Comparison of ENCODE assay signal across 16 mouse cellular contexts in the genomic region with DNA sequence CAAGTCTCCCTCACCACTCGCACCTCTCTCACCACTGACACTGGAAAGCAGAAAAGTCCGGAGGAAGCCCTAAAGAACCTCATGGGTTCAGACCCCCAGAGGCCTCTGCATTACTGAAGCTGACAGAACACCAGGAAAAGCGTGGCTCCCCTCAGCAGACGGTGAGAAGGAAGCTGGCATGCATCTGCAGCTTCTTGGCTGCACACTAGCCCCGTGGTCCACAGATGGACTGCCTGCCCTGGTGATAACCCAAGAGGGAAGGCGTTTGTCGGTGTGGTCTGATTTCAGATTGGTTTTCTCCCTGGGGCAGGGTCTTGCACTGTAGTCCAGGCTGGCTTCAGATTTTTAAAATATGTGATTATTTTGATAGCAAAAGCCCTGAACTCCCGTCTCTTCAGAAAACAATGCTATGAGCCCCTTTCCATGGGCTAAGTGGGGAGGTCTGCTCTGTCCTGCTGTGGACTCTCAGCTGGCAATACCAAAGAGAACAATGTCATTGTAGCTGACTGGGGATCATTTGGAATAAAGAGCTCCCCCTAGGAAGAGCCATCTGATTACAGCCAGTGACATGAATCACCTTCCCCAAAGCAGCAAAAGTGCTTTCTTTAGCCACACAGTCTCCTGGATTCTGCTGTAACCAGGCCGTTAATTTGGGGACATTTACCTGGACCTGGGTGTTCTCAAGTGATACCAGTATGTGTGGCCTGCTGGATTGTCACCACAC. TPM values are rescaled to one million over a fixed set of nuclear protein-coding genes. Genes with fewer than 3 reads are reported as not detected.
DNase-seq lines count a peak whose midpoint lies in the region; ATAC-seq and TF ChIP-seq lines count a peak whose summit lies in the region.
"Had no signal": no experiment of that assay in that cellular context is flagged by ENCODE, and none has a peak within 500 bp of the region (broad histone marks: within the 10 kb centered on the region; RNA-seq: fewer than 3 reads in every experiment).

No protein-coding gene starts in this region.

- no peak for ATAC-seq in lung, embryonic 14.5 days (ENCODE audit: insufficient read depth)
- ATAC-seq in forebrain, embryonic 15.5 days (replicated peaks) = no peak
- no peak for ATAC-seq in midbrain, embryonic 15.5 days (replicated peaks)

- no peaks in the 10 kb centered on the region for H3K27me3 ChIP-seq in heart, adult 2 months (ENCODE audit: control insufficient read depth, insufficient read depth, low read length)
- no peaks in the 10 kb centered on the region for H3K27me3 ChIP-seq in heart, embryonic 10.5 days (ENCODE audit: insufficient read depth, poor library complexity, severe bottlenecking)
- H3K27me3 ChIP-seq in lung, embryonic 14.5 days (ENCODE audit: insufficient read depth, low read length) = no peaks in the 10 kb centered on the region
- H3K27me3 ChIP-seq in forebrain, embryonic 15.5 days = no peaks in the 10 kb centered on the region
- H3K27me3 ChIP-seq in midbrain, embryonic 15.5 days (replicated peaks) = no peaks in the 10 kb centered on the region
- H3K27me3 ChIP-seq: embryonic facial prominence, embryonic 13.5 days; limb, embryonic 13.5 days had no signal

- no peak for TF ChIP-seq POLR2A in heart, adult 2 months (IDR thresholded peaks at IDR 0.05; ENCODE audit: insufficient read depth, low read depth, low read length)

- TF ChIP-seq EP300 in heart, adult 2 months (IDR thresholded peaks at IDR 0.05; ENCODE audit: insufficient read depth, low read depth, low read length) = no peak

- TF ChIP-seq CTCF in heart, adult 2 months (IDR thresholded peaks at IDR 0.05) = peak; percentile 48
- peak; percentile 24; the same call in 1 of the 2 replicates for TF ChIP-seq CTCF in lung, embryonic 14.5 days (IDR thresholded peaks at IDR 0.05; ENCODE audit: low read depth)

- peaks cover 5% of the 10 kb centered on the region for H3K36me3 ChIP-seq in heart, adult 2 months (ENCODE audit: control insufficient read depth, insufficient read depth, low read length)
- peaks cover 14% of the 10 kb centered on the region for H3K36me3 ChIP-seq in heart, embryonic 10.5 days
- H3K36me3 ChIP-seq in lung, embryonic 14.5 days (ENCODE audit: insufficient read depth) = peaks cover 33% of the 10 kb centered on the region
- no peaks in the 10 kb centered on the region for H3K36me3 ChIP-seq in forebrain, embryonic 15.5 days
- H3K36me3 ChIP-seq in midbrain, embryonic 15.5 days (replicated peaks) = no peaks in the 10 kb centered on the region

- no peak overlapping the region for H3K9ac ChIP-seq in heart, adult 2 months (ENCODE audit: low read depth, low read length)
- H3K9ac ChIP-seq in lung, embryonic 14.5 days = no peak overlapping the region
- no peak overlapping the region for H3K9ac ChIP-seq in forebrain, embryonic 15.5 days (replicated peaks)
- no peak overlapping the region for H3K9ac ChIP-seq in midbrain, embryonic 15.5 days
- H3K9ac ChIP-seq: embryonic facial prominence, embryonic 13.5 days; limb, embryonic 13.5 days had no signal

- no peak for DNase-seq in heart, adult 2 months
- DNase-seq in heart, embryonic 10.5 days (ENCODE audit: low spot score) = no peak
- no peak for DNase-seq in lung, embryonic 14.5 days
- DNase-seq in lung, postnatal 14 days = no peak
- no peak for DNase-seq in gastrocnemius, adult 8-10 months (ENCODE audit: low spot score in 2 of 2)
- no peak for DNase-seq in right cerebral cortex, postnatal 36 days (ENCODE audit: low spot score in 2 of 2)
- DNase-seq: cerebellum, postnatal 25 days; heart, adult 18-20 months; kidney, adult 9 months; right cerebral cortex, postnatal 14 days; thymus, postnatal 25 days had no signal

- H3K4me2 ChIP-seq in lung, embryonic 14.5 days = no peak overlapping the region
- H3K4me2 ChIP-seq in forebrain, embryonic 15.5 days (replicated peaks) = no peak overlapping the region
- H3K4me2 ChIP-seq in midbrain, embryonic 15.5 days = no peak overlapping the region
- H3K4me2 ChIP-seq: embryonic facial prominence, embryonic 13.5 days; limb, embryonic 13.5 days had no signal

- H3K4me3 ChIP-seq in heart, adult 2 months = no peak overlapping the region
- H3K4me3 ChIP-seq in heart, embryonic 10.5 days = no peak overlapping the region
- H3K4me3 ChIP-seq in lung, embryonic 14.5 days (ENCODE audit: low read depth, low read length) = no peak overlapping the region
- no peak overlapping the region for H3K4me3 ChIP-seq in forebrain, embryonic 15.5 days
- no peak overlapping the region for H3K4me3 ChIP-seq in midbrain, embryonic 15.5 days
- H3K4me3 ChIP-seq: embryonic facial prominence, embryonic 13.5 days; limb, embryonic 13.5 days had no signal

- H3K4me1 ChIP-seq in heart, adult 2 months (ENCODE audit: control insufficient read depth, insufficient read depth, low read length) = peaks cover 14% of the 10 kb centered on the region
- peaks cover 57% of the 10 kb centered on the region for H3K4me1 ChIP-seq in heart, embryonic 10.5 days
- no peaks in the 10 kb centered on the region for H3K4me1 ChIP-seq in lung, embryonic 14.5 days (ENCODE audit: insufficient read depth)
- H3K4me1 ChIP-seq in forebrain, embryonic 15.5 days = peaks cover 56% of the 10 kb centered on the region
- H3K4me1 ChIP-seq in midbrain, embryonic 15.5 days = peaks cover 41% of the 10 kb centered on the region

- no peak overlapping the region for H3K27ac ChIP-seq in heart, adult 2 months
- H3K27ac ChIP-seq in heart, embryonic 10.5 days = no peak overlapping the region
- no peak overlapping the region for H3K27ac ChIP-seq in lung, embryonic 14.5 days (ENCODE audit: low read depth)
- H3K27ac ChIP-seq in forebrain, embryonic 15.5 days (replicated peaks) = peak overlapping the region; percentile 33
- peak overlapping the region; percentile 47; the same call in 1 of the 2 replicates for H3K27ac ChIP-seq in midbrain, embryonic 15.5 days
- H3K27ac ChIP-seq: embryonic facial prominence, embryonic 13.5 days; limb, embryonic 13.5 days had no signal

- WGBS in heart, adult 2 months = 60% methylated on average over 9 of the region's 9 CpGs
- 77% methylated on average over 9 of the region's 9 CpGs for WGBS in heart, embryonic 10.5 days
- WGBS in lung, embryonic 14.5 days = 76% methylated on average over 9 of the region's 9 CpGs
- 46% methylated on average over 9 of the region's 9 CpGs for WGBS in forebrain, embryonic 15.5 days
- WGBS in midbrain, embryonic 15.5 days = 48% methylated on average over 9 of the region's 9 CpGs

- H3K9me3 ChIP-seq in heart, embryonic 10.5 days = no peaks in the 10 kb centered on the region
- no peaks in the 10 kb centered on the region for H3K9me3 ChIP-seq in lung, embryonic 14.5 days (ENCODE audit: low read depth, low read length)
- H3K9me3 ChIP-seq in forebrain, embryonic 15.5 days = no peaks in the 10 kb centered on the region
- H3K9me3 ChIP-seq in midbrain, embryonic 15.5 days = no peaks in the 10 kb centered on the region
- H3K9me3 ChIP-seq: embryonic facial prominence, embryonic 13.5 days; limb, embryonic 13.5 days had no signal

- no peaks in the 10 kb centered on the region for H3K79me2 ChIP-seq in heart, adult 2 months (replicated peaks; ENCODE audit: control insufficient read depth, insufficient read depth, low read length)

- intact Hi-C loops in heart, adult 2 months (cut with DNase I) = loop anchor here (5.0 kb wide), 1 partner anchor 66 kb away; no protein-coding TSS in a partner anchor

RNA-seq across cellular contexts. Expression of gene Bcar1, which starts 39.2 kb away (rescaled TPM):
- 10 to 100 TPM; 19.1 to 21.1 TPM for total RNA-seq in heart, adult 2 months (2021)
- polyA plus RNA-seq in heart, adult 2 months (2012; rRNA removed) = 31.3 TPM in 2 replicates
- 53.2 and 54.4 TPM in 2 replicates for polyA plus RNA-seq in heart, embryonic 10.5 days (2016; fragmentation: Nextera tagmentation; extraction: Ambion mirVana)
- 54.5 and 56.3 TPM in 2 replicates for polyA plus RNA-seq in lung, embryonic 14.5 days (2014; fragmentation: Nextera tagmentation; extraction: Ambion mirVana)
- polyA plus RNA-seq in forebrain, embryonic 15.5 days (2015; fragmentation: Nextera tagmentation; extraction: Ambion mirVana) = 51.8 and 55.1 TPM in 2 replicates
- 51.9 and 55.8 TPM in 2 replicates for polyA plus RNA-seq in midbrain, embryonic 15.5 days (2015; fragmentation: Nextera tagmentation; extraction: Ambion mirVana)
- 10 to 100 TPM; 10.7 to 11.1 (median 10.8) TPM for total RNA-seq in gastrocnemius, adult 8-10 months (2022)
- total RNA-seq: hematopoietic stem cell, adult 5-6 weeks had no signal

Comparison
In these comparisons a context has a peak if more than half of its experiments do, and no peak if none do; other contexts are left out.
1. H3K27ac ChIP-seq: peak in forebrain, embryonic 15.5 days (single experiment) and midbrain, embryonic 15.5 days (single experiment); none in heart, adult 2 months (single experiment), heart, embryonic 10.5 days (single experiment) and lung, embryonic 14.5 days (single experiment).